Mouse (Mus musculus): Measurements from ENCODE around the gene Eif1ax. TPM values are rescaled to one million over a fixed set of nuclear protein-coding genes. Genes with fewer than 3 reads are reported as not detected.
A peak's percentile ranks its signal among the peaks of the same experiment; 100 is the strongest.

Gene Eif1ax
- total RNA-seq (2014; rRNA removed): 113 TPM in 2 replicates
- polyA plus RNA-seq (2015; fragmentation: Nextera tagmentation; extraction: Ambion mirVana): 95.6 and 103 TPM in 2 replicates

DNA sequence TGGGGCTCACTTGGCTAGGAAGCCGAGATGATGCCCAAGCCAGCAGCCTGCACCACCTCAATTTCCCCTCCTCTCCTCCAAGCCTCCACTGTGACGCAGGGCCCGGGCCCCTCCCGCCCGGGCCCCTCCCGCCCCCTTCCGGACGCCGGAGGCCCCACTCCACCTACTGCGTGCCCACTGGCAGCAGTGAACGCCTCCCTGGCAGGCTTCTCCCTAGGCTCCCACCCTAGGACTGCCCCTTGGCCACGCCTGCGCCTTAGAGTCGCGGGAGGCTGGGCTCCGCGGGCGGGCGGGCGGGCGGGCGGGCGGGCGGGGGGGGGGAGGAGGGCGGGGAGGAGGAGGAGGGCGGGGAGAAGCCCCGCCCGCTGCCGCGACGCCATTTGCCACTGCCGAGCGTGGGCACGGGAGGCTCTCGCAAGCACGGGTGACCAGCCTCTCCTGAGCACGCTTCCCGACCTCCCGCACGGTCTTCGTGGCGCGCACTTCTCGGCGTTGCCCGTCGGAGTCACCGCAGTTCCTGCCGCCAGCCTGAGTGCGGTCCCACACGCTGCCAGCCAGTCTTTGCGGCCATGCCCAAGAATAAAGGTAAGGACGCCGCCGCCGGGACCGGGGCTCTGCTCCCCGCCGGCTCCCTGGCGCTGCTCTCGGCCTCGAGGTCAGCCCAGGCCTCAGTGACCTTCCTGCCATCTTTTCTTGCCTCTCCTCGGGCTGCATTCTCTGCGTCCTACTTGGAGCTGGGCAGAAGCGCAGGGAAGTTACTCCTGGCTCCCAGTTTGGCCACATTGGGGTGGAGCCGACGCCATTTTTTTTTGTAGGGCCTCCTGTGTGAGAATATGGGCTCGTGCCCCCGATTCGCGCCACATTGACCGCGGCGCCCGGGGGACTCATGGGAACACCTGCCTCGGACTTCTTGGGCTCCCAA is at the start of gene Eif1ax:
Eif1ax (plus strand) TSS at position 348 of the 922 bp plus-strand sequence.
- WGBS: 34% methylated on average over 57 of the region's 76 CpGs
- Histone ChIP-seq H3K27ac (ENCODE audit: low read depth, low read length) (peak within 1 kb of the TSS; percentile 72), H3K9ac (peak within 1 kb of the TSS; percentile 60), H3K9me3 (ENCODE audit: low read length) (no peaks in the 10 kb centered on the region), H3K27me3 (ENCODE audit: insufficient read depth, low read length) (no peaks in the 10 kb centered on the region), H3K4me1 (ENCODE audit: insufficient read depth) (no peaks in the 10 kb centered on the region), H3K36me3 (ENCODE audit: insufficient read depth) (no peaks in the 10 kb centered on the region), H3K4me3 (ENCODE audit: low read depth, low read length) (peak within 1 kb of the TSS; percentile 61), H3K4me2 (ENCODE audit: low read depth) (peak within 1 kb of the TSS; percentile 47)
- DNase-seq (peak; percentile 80), ATAC-seq (peak; percentile 98)
- TF ChIP-seq CTCF (IDR thresholded peaks at IDR 0.05; ENCODE audit: low read depth): no peak; the same call in 1 of the 2 replicates

DNA sequence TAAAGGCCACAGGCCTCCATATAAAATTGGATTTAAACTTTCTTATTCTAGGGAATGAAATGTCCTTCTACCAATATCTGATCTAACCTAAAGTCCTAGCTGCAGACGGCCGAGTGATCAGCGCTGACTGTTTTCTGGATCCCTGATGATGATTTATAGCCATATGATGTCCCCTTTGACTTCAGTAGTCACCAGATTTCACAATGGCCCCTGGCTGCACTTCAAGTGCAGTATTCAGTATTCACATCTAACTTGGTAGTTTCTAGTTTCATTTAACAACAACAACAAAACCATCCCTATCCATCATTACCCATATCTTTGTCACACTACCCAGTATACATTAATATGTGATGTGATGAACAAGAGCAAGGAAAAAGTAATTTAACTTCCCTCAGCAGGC is 7.5 kb upstream of the Eif1ax start:
- 94% methylated on average over 3 of the region's 3 CpGs for WGBS
- no peaks in the 10 kb centered on the region for H3K27me3 ChIP-seq (ENCODE audit: insufficient read depth, low read length)
- TF ChIP-seq CTCF (IDR thresholded peaks at IDR 0.05; ENCODE audit: low read depth): no peak
- peaks cover 2% of the 10 kb centered on the region; the same call in 1 of the 2 replicates for H3K36me3 ChIP-seq (ENCODE audit: insufficient read depth)
- H3K9me3 ChIP-seq (ENCODE audit: low read length): no peaks in the 10 kb centered on the region
- H3K4me2 ChIP-seq (ENCODE audit: low read depth): no peak overlapping the region
- ATAC-seq (no peak), DNase-seq (no peak)
- H3K9ac ChIP-seq: no peak overlapping the region
- H3K4me3 ChIP-seq (ENCODE audit: low read depth, low read length): no peak overlapping the region
- H3K4me1 ChIP-seq (ENCODE audit: insufficient read depth): no peaks in the 10 kb centered on the region
- no peak overlapping the region for H3K27ac ChIP-seq (ENCODE audit: low read depth, low read length)

DNA sequence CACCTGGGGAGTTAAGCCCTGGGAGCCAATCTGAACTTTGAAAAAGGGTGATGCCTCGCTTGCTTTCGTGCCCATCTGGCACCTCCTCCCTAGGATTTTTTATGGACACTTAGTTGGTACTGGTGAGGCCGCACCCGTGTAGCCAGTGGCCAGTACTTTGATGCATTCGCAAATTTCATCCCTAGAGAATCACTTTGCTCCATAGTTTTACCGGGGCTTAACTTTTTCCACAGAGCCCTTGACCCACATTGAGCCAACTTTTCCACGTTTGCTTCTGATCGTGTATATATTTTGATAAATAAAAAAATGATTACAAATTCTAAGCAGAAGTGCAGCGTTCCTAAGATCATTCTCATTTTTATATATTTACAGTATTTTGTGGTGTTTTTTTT is 771 bp downstream of the Eif1ax start:
- Histone ChIP-seq H3K36me3 (ENCODE audit: insufficient read depth) (no peaks in the 10 kb centered on the region), H3K9me3 (ENCODE audit: low read length) (no peaks in the 10 kb centered on the region), H3K4me1 (ENCODE audit: insufficient read depth) (no peaks in the 10 kb centered on the region), H3K27me3 (ENCODE audit: insufficient read depth, low read length) (no peaks in the 10 kb centered on the region), H3K9ac (peak overlapping the region; percentile 60), H3K27ac (ENCODE audit: low read depth, low read length) (no peak overlapping the region), H3K4me3 (ENCODE audit: low read depth, low read length) (peak overlapping the region; percentile 61), H3K4me2 (ENCODE audit: low read depth) (peak overlapping the region; percentile 47)
- 26% methylated on average over 9 of the region's 9 CpGs for WGBS
- ATAC-seq (no peak), DNase-seq (no peak)
- no peak for TF ChIP-seq CTCF (IDR thresholded peaks at IDR 0.05; ENCODE audit: low read depth)

DNA sequence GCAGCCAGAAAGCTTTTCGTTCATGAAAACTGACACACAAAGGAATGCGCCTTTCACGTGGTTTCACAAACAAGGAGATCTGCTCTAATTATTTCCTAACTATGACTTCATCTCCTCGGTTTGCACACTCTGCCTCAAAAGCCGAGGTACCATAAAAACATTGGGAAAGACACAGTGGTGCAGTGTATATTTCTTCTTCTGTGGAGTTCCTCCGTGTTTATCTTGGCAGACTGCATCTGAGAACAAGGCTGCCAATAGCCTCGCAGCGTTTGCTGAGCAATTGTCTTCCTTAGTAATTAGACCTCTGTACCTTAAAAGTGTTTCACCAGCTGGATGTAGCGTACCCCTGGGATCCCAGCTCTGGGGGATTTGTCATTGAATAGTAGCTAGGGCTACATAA is 15.1 kb downstream of the Eif1ax start:
- Histone ChIP-seq H3K27me3 (ENCODE audit: insufficient read depth, low read length) (no peaks in the 10 kb centered on the region), H3K9ac (no peak overlapping the region), H3K36me3 (ENCODE audit: insufficient read depth) (peaks cover 3% of the 10 kb centered on the region; the same call in 1 of the 2 replicates), H3K27ac (ENCODE audit: low read depth, low read length) (no peak overlapping the region), H3K4me2 (ENCODE audit: low read depth) (no peak overlapping the region), H3K9me3 (ENCODE audit: low read length) (no peaks in the 10 kb centered on the region), H3K4me3 (ENCODE audit: low read depth, low read length) (no peak overlapping the region), H3K4me1 (ENCODE audit: insufficient read depth) (no peaks in the 10 kb centered on the region)
- no peak for ATAC-seq
- no peak for TF ChIP-seq CTCF (IDR thresholded peaks at IDR 0.05; ENCODE audit: low read depth)
- 60% methylated on average over 9 of the region's 9 CpGs for WGBS
- DNase-seq: no peak

DNA sequence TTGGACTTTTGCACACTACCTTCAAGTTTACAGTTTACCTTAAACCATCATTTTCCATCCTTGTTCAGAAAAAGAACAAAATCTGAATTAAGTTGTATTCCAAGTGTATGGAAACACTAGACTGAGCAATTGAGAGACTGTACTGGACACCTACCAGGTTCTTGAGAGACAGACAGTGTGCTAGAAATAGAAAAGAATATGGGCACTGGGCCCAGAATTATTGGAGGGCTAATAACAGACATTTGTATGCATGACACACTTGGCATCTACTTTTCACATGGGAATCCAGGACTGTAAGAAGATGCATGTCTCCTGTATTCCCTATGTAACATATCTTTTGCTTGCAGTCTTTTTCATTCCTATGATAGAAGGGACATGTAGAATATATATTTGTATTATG is 17.0 kb downstream of the Eif1ax start:
- no peak for TF ChIP-seq CTCF (IDR thresholded peaks at IDR 0.05; ENCODE audit: low read depth)
- Histone ChIP-seq H3K4me1 (ENCODE audit: insufficient read depth) (no peaks in the 10 kb centered on the region), H3K4me2 (ENCODE audit: low read depth) (no peak overlapping the region), H3K27me3 (ENCODE audit: insufficient read depth, low read length) (no peaks in the 10 kb centered on the region), H3K9ac (no peak overlapping the region), H3K4me3 (ENCODE audit: low read depth, low read length) (no peak overlapping the region), H3K36me3 (ENCODE audit: insufficient read depth) (peaks cover 3% of the 10 kb centered on the region; the same call in 1 of the 2 replicates), H3K27ac (ENCODE audit: low read depth, low read length) (no peak overlapping the region), H3K9me3 (ENCODE audit: low read length) (no peaks in the 10 kb centered on the region)
- ATAC-seq (no peak), DNase-seq (no peak)

DNA sequence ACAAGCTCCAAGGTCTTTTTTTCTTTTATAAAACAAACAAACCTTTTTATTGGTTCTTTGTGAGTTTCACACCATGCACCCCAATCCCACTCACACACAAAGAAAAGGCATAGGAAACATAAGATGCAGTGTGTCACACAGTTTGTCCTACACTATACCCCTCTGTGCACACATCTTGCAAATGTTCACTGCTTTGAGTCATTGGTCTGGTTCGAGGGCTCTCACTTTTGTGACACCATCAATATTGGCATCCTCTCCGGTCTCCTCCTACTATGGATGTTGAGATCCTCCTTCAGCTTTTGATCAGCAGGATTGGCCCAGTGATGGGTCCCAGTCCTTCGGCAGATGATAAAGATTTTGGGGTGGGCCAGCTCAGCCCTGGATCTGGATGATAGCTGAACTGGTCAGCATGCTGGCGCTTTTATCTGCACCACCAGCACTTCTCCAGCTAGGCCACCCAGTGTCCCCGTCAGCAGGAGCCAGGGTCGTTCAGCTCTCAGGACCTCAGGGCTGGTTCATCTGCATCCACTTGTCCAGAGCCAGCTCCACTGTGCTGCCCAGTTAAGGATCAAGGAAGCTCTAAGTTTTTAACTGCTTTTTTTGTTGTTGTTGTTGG is 18.5 kb downstream of the Eif1ax start:
- no peak overlapping the region for H3K9ac ChIP-seq
- ATAC-seq (no peak), DNase-seq (no peak)
- WGBS: 88% methylated on average over 6 of the region's 6 CpGs
- TF ChIP-seq CTCF (IDR thresholded peaks at IDR 0.05; ENCODE audit: low read depth): no peak
- H3K4me1 ChIP-seq (ENCODE audit: insufficient read depth): no peaks in the 10 kb centered on the region
- H3K4me2 ChIP-seq (ENCODE audit: low read depth): no peak overlapping the region
- H3K9me3 ChIP-seq (ENCODE audit: low read length): no peaks in the 10 kb centered on the region
- peaks cover 3% of the 10 kb centered on the region; the same call in 1 of the 2 replicates for H3K36me3 ChIP-seq (ENCODE audit: insufficient read depth)
- H3K27me3 ChIP-seq (ENCODE audit: insufficient read depth, low read length): no peaks in the 10 kb centered on the region
- H3K27ac ChIP-seq (ENCODE audit: low read depth, low read length): no peak overlapping the region
- no peak overlapping the region for H3K4me3 ChIP-seq (ENCODE audit: low read depth, low read length)

DNA sequence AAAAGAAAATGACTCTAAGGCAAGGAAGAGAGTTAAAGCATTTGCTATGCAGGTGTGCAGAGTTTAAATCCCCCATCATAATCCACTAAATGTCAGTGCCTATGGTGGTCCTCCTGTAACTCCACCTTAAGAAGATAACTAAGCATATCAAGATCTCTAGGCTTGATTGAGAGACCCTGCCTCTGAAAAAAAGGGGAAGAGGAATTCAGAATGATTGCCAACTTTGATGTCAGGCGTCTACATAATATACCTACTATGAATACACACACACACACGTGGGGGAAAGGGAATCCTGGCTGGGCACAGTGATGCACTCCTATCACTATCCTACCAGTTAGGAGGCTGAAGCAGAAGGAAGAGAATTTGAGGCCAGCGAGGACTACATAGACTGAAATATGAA is 19.3 kb downstream of the Eif1ax start:
- Histone ChIP-seq H3K27me3 (ENCODE audit: insufficient read depth, low read length) (no peaks in the 10 kb centered on the region), H3K4me2 (ENCODE audit: low read depth) (no peak overlapping the region), H3K9me3 (ENCODE audit: low read length) (no peaks in the 10 kb centered on the region), H3K9ac (no peak overlapping the region), H3K4me3 (ENCODE audit: low read depth, low read length) (no peak overlapping the region), H3K4me1 (ENCODE audit: insufficient read depth) (no peaks in the 10 kb centered on the region), H3K36me3 (ENCODE audit: insufficient read depth) (no peaks in the 10 kb centered on the region), H3K27ac (ENCODE audit: low read depth, low read length) (no peak overlapping the region)
- WGBS: 72% methylated on average over 3 of the region's 3 CpGs
- no peak for TF ChIP-seq CTCF (IDR thresholded peaks at IDR 0.05; ENCODE audit: low read depth)
- no peak for DNase-seq
- ATAC-seq: no peak

All from forebrain, postnatal 0 days (tissue).